Mouse (Mus musculus) bone marrow, adult 2 months (tissue): ENCODE data around the gene Ruvbl2.
"Not testable (repeated sequence)": the region's sequence is repeated elsewhere in the genome, so short reads cannot be mapped to it uniquely, and the experiment has no call there.

Experiments used
- CTCF ChIP-seq: fragments of 200-500 bp; IDR thresholded peaks from 2 replicates; pipeline ENCODE4 v1.5.1; 2011; ENCODE audit warnings: low read length, control low read depth; ENCODE audit not compliant: control insufficient read depth, insufficient read depth
- POLR2A ChIP-seq: fragments of 200-500 bp; IDR thresholded peaks from 2 replicates; pipeline ENCODE4 v1.6.1; 2011; ENCODE audit warnings: low read depth, mild to moderate bottlenecking, control low read depth, low read length, borderline replicate concordance; ENCODE audit not compliant: control insufficient read depth

GRCm38 (mm10) chr7:45396337-45396775, 41.5 kb downstream of the Ruvbl2 start:
- TF ChIP-seq POLR2A, CTCF: not testable (repeated sequence)
